Mouse (Mus musculus): ENCODE results near the gene Eef1a1.
"Not testable (repeated sequence)": the region's sequence is repeated elsewhere in the genome, so short reads cannot be mapped to it uniquely, and the experiment has no call there.

Gene Eef1a1

DNA sequence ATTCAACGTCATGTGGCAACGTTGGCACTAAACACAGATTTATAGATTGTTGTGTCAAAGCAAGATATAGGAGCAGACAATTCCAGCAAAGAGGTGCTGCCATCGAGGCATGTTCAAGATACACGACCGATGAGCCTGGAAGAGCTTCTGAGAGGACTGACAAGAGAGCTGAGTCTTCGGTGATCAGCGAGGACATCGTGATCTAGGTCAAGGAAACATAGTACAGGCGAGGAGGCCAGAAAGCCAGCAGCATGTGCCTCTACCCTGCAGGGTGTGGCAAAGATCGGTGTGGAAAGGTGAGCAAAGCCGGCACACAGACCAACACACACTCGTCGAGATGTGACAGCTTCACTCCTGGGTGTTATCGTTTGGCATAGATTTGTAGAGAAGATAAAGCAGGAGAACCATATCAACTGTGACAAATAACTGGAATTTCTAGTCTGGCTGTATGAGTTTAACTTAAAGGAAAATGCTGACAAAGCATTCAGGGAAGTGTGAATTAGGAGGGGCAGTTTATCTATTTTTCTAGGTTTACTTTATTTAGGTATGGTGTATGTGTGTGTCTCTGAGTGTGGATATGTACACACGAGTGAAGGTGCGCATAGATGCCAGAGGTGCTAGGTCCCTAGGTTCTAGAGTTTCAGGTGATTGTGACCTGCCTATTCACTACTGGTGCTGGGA, 19.3 kb upstream of the Eef1a1 start:
- no peak for DNase-seq (ENCODE audit: low read depth, low spot score)

DNA sequence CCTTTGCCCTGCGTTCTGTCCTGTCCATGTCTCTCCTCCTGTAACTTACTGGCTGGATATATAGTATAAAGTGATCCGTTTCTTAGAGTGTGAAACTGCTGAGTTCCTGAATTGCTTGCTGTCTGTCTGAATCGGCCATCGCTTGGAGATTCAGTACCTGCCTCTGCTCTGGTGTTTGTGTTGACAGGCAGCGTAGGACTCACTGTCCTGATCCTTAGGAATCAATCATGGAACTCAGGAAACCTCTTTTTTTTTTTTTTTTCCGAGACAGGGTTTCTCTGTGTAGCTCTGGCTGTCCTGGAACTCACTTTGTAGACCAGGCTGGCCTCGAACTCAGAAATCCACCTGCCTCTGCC, 17.7 kb upstream of the Eef1a1 start:
- no peak for DNase-seq (ENCODE audit: low read depth, low spot score)

DNA sequence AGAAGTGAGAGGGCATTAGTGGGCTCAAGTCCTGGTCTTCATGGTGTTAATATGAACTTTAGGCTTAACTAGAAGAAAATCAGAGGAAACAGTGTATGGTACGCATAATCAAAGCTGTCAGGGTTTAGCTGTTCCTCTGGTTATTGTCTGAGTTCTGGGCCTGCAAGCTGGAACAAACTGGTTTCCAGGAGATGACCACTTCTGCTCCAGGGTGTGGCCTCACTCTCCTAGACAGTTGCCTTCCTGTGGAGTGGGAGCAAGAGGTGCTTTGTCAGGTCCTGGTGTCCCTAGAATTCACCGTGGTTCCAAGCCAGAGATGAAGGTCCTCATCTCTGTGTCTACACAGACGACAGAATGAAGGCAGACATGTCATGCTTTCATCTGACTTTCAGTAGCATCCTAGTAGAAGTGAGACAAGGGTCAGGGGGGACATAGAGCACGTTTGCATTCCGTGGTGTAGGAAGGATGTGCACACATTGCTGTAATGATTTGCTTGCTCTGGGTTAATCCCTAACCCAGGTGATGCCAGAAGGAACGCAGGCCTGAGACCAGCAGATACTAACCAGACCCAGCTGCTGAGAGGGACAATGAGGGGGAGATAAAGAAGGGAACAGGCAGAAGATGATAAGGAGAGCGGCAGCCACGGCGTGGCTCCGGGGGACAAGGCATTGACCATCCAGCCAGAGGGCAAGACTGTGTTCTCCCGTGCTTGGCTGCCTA, 17.2 kb upstream of the Eef1a1 start:
- peak; percentile 79 for DNase-seq (ENCODE audit: low read depth, low spot score)

DNA sequence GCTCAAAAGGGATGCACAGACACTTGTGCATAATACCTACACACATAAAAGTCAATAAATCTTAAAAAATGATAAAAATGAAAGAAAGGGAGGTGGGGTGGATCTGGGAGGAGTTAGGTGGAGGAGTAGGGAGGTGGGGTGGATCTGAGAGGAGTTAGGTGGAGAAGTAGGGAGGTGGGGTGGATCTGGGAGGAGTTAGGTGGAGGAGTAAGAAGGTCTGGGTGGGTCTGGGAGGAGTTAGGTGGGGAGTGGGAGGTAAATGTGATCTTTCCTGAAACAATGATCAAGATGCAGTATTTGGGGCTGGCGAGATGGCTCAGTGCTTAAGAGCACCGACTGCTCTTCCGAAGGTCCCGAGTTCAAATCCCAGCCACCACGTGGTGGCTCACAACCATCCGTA, 16.3 kb upstream of the Eef1a1 start:
- no peak for DNase-seq (ENCODE audit: low read depth, low spot score)

DNA sequence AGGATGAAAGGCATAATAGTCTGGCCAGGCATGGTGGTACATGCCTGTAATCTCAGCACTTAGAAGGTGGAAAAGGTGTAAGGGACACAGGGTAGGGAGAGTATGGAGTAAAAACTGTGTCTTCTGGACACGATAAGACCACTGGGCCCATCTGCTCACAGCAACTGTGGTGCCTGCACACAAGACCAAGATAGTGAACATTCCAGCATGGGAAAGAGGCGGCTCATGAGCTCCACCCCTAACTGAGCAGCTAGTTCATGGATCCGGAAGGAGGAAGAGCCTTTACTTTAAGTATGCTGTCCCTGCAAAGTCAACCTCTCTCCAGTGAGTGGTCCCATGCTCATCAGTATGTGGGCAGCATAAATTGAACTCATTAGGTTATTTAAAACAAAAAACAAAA, 15.7 kb upstream of the Eef1a1 start:
- DNase-seq (ENCODE audit: low read depth, low spot score): peak; percentile 74

GRCm38 (mm10) chr9:78504133-78504532, 15.2 kb upstream of the Eef1a1 start:
- peak; percentile 32 for DNase-seq (ENCODE audit: low read depth, low spot score)

DNA sequence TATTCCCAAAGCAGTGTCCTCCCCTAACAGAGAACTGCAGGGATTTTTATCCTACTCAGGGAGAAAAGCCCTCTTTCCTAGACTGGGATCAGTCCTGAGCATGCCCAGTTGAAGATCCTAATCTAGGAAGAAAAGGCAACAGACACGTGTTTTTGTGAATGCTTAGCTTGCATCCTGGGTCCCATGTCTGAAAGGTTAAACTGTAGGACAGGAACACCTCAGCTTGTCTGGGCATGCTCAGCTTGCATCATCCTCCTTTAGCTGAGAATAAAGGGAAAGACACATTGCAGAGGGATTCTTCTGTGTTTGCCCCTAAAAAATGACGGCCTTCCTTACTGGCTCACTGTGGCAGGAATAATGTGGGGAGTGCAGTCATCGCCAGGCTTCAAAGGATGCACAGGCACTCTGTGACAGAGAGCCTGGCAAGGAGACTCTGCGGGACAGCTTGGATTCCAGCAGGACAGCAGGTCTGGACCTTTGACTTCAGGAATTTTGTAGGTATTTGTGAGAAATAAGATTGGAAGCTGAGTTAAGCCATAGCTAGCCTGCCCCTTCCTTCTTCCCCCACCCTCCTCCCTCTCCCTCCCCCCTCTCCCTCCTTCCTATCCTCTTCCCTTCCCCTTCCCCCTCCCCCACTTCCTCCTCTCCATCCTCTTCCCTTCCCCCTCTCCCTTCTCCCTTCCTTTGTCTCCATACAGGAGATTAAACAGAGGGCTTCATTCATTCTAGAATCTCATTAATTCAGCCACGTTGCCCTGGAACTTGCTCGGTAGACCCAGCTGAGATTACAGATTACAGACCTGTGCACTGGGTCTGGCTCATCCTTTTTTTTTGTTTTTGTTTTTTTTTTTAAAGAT, 14.5 kb upstream of the Eef1a1 start:
- peak; percentile 86 for DNase-seq (ENCODE audit: low read depth, low spot score)

GRCm38 (mm10) chr9:78501284-78501683, 12.3 kb upstream of the Eef1a1 start:
- no peak for DNase-seq (ENCODE audit: low read depth, low spot score)

DNA sequence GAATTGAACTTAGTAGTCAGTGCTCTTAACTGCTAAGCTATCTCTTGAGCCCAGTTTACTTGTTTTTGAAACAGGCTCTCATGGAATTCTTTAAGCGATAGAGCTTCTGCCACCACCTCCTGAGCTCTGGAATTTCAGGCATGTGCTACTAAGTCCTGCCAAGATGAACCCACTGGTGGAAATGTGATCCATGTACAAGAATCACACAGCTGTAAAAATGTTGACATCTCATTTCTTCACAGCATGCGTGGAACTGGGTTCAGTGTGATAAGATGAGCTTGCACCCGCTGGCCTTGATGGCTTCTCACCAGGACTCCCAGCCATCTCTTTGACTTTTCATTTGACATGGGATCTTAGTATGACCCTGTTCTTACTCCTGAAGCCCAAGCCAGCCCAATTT, 11.4 kb upstream of the Eef1a1 start:
- DNase-seq (ENCODE audit: low read depth, low spot score): no peak

DNA sequence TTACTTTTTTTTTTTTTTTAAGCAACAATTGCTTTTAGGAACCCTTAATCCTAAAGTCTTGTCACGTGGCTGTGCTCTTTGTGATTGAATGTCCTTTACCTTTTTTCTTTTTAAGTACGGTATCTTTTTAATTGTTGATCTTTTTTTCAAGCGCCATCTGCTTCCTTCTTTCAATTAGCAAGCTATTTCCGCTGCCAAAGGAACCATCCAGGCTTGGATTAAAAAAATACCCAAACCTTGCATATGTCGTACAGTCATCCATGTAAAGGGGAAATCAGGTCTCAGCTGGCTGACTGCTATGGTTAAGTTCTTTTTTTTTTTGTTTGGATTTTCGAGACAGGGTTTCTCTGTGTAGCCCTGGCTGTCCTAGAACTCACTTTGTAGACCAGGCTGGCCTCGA, 4.2 kb upstream of the Eef1a1 start:
- no peak for DNase-seq (ENCODE audit: low read depth, low spot score)

DNA sequence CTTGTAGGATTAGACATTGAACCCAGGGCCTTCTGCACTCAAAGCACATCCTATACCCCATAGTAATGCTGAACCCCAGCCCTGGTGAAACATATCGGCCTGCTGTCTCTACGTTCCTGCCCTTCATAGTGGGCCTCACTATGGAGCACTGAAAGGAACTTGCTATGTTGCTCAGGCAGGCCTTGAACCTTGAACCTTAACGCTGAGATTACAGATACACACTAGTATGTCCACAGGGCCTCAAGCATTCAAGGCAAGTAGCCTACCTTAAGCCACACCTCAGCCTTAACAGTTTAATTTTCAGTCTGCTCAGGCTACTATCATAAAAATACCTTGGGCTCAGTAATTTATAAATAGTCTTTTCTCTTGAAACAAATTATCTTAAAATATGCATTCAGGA, 3.3 kb upstream of the Eef1a1 start:
- no peak for DNase-seq (ENCODE audit: low read depth, low spot score)

DNA sequence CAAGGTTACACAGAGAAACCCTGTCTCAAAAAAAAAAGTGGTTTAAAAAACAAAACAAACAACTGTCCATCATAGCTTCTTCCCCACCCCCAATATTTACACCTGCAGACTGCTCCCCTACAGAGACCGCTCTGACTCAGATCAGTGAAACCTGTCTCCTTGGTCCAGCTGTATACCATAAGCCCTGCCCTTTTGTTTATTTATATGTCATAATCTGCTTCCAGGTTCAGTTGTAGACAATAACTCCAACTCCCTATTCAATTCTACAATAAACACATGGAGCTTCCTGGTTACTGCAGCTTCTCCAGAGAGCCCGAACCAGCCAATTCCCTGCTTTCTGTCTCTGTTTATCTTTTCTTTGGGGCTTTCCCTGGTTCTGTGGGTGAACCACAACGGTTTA, 2.2 kb upstream of the Eef1a1 start:
- DNase-seq (ENCODE audit: low read depth, low spot score): no peak

DNA sequence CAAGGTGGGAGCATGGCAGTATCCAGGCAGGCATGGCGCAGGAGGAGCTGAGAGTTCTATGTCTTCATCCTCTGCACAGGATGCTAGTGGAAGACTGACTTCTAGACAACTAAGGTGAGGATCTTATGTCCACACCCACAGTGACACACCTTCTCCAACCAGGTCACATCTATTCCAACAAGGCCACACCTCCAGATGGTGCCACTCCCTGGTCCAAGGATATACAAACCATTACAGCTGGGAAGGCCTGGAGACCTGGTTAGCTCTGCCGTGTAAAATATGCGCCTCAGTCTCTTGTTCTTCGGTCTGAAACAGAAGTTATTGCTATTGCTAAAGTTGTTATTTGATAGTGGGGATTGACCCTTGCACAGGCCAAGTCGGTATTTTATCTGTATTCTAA, 930 bp downstream of the Eef1a1 start:
- peak; percentile 58 for DNase-seq (ENCODE audit: low read depth, low spot score)

DNA sequence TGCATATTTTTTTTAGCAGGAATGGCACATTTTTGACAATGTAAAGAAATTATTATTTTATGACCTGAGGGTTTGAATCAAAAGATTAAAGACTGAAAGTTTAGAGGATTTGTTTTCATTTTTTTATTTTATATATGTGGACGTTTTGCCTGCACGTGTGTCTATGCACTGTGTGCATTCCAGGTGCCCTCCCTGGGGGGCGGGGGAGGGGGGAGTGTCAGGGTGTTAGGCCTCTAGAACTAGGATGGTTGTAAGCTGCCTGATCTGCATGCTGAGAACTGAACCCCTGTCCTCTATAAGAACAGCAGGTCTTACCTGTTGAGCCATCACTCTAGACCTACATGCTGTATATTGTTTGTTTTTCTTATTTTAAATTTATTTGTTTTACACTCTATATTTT, 4.3 kb downstream of the Eef1a1 start:
- DNase-seq (ENCODE audit: low read depth, low spot score): no peak

- peak; percentile 42 for DNase-seq (ENCODE audit: low read depth, low spot score)
Observed at GRCm38 (mm10) chr9:78482386-78482785, 6.6 kb downstream of the Eef1a1 start.

DNA sequence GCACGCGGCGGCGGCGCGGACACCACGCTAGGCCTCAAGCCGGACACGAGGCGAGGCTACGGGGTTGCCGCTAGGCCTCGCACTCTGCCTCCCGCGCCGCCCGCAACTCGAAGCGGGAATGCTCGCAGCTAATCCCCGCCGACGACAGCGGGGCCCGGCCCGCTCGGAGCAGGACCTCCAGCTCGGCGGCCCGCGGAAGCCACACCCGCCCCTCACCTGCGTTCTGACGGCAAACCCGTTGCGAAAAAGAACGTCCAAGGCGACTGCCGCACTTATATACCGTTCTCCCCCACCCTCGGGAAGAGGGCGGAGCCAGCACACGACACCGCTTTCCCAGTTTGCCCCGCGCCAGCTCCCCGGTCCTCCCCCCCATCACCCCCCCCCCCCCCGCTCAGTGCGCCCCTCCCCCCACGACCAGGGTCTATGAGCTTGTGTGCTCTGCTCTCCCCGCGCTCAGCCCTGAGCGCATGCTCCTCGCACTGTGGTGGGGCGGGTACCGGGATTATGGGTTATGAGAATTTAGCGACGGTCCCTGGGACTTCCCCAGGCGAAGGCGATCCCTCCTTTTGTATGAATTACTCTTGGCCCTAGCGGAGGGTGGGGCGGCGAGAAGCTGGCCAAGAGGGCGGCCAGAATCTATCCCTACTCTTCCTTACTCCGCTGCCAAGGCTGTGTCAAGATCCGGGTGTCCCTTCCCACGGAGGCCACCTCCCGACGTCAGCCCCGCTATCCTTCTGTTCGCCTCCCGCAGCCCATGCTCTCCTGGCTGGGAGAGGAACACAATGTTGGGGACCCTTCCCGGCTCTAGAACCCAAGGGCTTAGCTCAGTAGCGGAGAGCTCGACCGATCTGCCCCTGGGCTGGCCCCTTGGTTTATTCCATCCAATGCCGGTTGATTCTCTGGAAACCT, 7.3 kb downstream of the Eef1a1 start:
- peak; percentile 100 for DNase-seq (ENCODE audit: low read depth, low spot score)

DNA sequence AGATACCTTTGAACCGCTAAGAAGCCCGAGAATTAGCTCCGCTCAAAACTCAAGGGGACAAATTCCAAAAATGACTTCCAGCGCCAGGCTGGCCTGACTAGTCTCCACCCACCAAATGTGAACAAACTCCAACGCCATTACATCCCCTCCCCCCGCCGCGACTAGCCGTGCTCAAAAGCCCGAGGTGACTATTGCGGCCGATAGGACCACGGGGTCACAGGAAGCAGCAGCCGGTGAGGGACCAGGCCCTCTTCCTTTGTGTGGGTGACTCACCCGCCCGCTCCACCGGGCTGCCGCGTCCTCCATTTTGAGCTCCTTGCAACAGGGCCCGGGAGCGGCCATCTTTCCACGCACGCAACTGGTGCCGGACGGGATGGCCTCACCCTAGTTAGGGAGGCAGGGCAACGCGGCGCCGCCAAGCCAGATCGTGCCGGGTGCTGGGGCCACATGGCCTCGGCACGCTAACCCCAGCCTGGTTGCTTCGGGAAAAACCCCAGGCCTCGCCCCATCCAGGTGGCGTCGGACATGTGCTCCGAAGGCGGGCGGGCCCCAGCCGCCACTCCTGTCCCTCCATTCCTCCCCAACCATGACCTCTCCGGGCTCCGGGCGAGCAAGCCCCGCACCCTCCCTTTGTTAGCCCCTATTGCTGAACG, 8.1 kb downstream of the Eef1a1 start:
- DNase-seq (ENCODE audit: low read depth, low spot score): peak; percentile 80

GRCm38 (mm10) chr9:78480227-78480626, 8.7 kb downstream of the Eef1a1 start:
- DNase-seq (ENCODE audit: low read depth, low spot score): not testable (repeated sequence)

DNA sequence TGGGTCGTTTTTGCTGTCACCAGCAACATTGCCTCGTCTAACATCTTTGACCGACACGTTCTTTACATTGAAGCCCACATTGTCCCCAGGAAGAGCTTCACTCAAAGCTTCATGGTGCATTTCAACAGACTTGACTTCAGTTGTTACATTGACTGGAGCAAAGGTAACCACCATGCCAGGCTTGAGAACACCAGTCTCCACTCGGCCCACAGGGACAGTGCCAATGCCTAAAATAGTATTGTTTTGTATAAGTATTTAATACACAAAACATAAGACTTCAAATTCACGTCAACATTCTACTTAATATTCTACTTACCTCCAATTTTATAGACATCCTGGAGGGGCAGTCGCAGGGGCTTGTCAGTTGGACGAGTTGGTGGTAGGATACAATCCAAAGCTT, 9.6 kb downstream of the Eef1a1 start:
- DNase-seq (ENCODE audit: low read depth, low spot score): not testable (repeated sequence)

- DNase-seq (ENCODE audit: low read depth, low spot score): peak; percentile 54
Observed at GRCm38 (mm10) chr9:78478009-78478605, 10.8 kb downstream of the Eef1a1 start.
